Mouse (Mus musculus) bone marrow, adult 2 months (tissue): Measurements from ENCODE around the gene Doc2b.

Experiments used
- CTCF ChIP-seq: fragments of 200-500 bp; IDR thresholded peaks from 2 replicates; pipeline ENCODE4 v1.5.1; 2011; ENCODE audit warnings: low read length, control low read depth; ENCODE audit not compliant: control insufficient read depth, insufficient read depth
- POLR2A ChIP-seq: fragments of 200-500 bp; IDR thresholded peaks from 2 replicates; pipeline ENCODE4 v1.6.1; 2011; ENCODE audit warnings: low read depth, mild to moderate bottlenecking, control low read depth, low read length, borderline replicate concordance; ENCODE audit not compliant: control insufficient read depth

GRCm38 (mm10) chr11:75744761-75745160, 51.1 kb downstream of the Doc2b start:
- TF ChIP-seq POLR2A (no peak), CTCF (no peak)
